Mouse (Mus musculus) limb, embryonic 10.5 days (tissue): ENCODE measurements around the gene Olfr45. TPM values are rescaled to one million over a fixed set of nuclear protein-coding genes. Genes with fewer than 3 reads are reported as not detected.
"Not testable (repeated sequence)": the region's sequence is repeated elsewhere in the genome, so short reads cannot be mapped to it uniquely, and the experiment has no call there.

ENCODE experiments used
- DNase-seq: peaks from one replicate; pipeline ENCODE4 v3.0.0-alpha.2; 2017; ENCODE audit warnings: low spot score
- H3K27ac ChIP-seq: fragments of 300-500 bp; sonication (generic); 2 replicates; pipeline ENCODE4 v1.5.1; 2016; ENCODE audit warnings: mild to moderate bottlenecking
- H3K27me3 ChIP-seq: fragments of 300-500 bp; sonication (generic); 2 replicates; pipeline ENCODE4 v1.6.1; 2016; ENCODE audit warnings: low read depth, mild to moderate bottlenecking; ENCODE audit not compliant: poor library complexity, severe bottlenecking
- H3K36me3 ChIP-seq: fragments of 300-500 bp; sonication (generic); 2 replicates; pipeline ENCODE4 v1.6.1; 2016; ENCODE audit warnings: mild to moderate bottlenecking, moderate library complexity
- H3K4me1 ChIP-seq: fragments of 300-500 bp; sonication (generic); 2 replicates; pipeline ENCODE4 v1.6.1; 2016
- H3K4me3 ChIP-seq: fragments of 300-500 bp; sonication (generic); 2 replicates; pipeline ENCODE4 v1.5.1; 2016; ENCODE audit warnings: mild to moderate bottlenecking, moderate library complexity
- H3K9me3 ChIP-seq: fragments of 300-500 bp; sonication (generic); replicated peaks from 2 replicates; pipeline ENCODE4 v1.6.1; 2016; ENCODE audit warnings: mild to moderate bottlenecking
- WGBS: fragments of 180-500 bp; shearing (Covaris S2); methylation state at CpG from one replicate; pipeline ENCODE4 v1.1.7; 2016; 5-methylcytosine and 5-hydroxymethylcytosine counted together
- polyA plus RNA-seq: library from polyadenylated mRNA; unstranded; fragments of >200 nt; fragmentation: Nextera tagmentation; extraction: Ambion mirVana; gene quantifications from 2 replicates; pipeline ENCODE4 v1.2.1, GENCODE M21; 2016

Olfr45 gene
- 0.03 TPM in 1 of 2 replicates, not detected in the other for polyA plus RNA-seq

- no peaks in the 10 kb centered on the region for H3K9me3 ChIP-seq
- H3K27ac ChIP-seq, result no peak within 1 kb of the TSS
- H3K4me3 ChIP-seq, result no peak within 1 kb of the TSS
- DNase-seq, result no peak
- 97% methylated on average over 1 of the region's 1 CpGs for WGBS
- no peaks in the 10 kb centered on the region for H3K27me3 ChIP-seq
- no peaks in the 10 kb centered on the region for H3K36me3 ChIP-seq
- H3K4me1 ChIP-seq, result no peaks in the 10 kb centered on the region
Observed at GRCm38 (mm10) chr7:140681651-140682050, at the start of gene Olfr45. Gene Olfr45, plus strand, starts transcription at chr7:140681951.

- Histone ChIP-seq H3K27ac (no peak within 1 kb of the TSS), H3K9me3 (no peaks in the 10 kb centered on the region), H3K36me3 (no peaks in the 10 kb centered on the region), H3K4me3 (no peak within 1 kb of the TSS), H3K27me3 (no peaks in the 10 kb centered on the region), H3K4me1 (no peaks in the 10 kb centered on the region)
- DNase-seq, result no peak
- WGBS, result 94% methylated on average over 1 of the region's 1 CpGs
Observed at GRCm38 (mm10) chr7:140646152-140646551, 35.6 kb upstream of the Olfr45 start, which contains the start of gene Olfr53. Gene Olfr53, plus strand, starts transcription at chr7:140646452.

- H3K36me3 ChIP-seq, result no peaks in the 10 kb centered on the region
- 77% methylated on average over 4 of the region's 4 CpGs for WGBS
- no peaks in the 10 kb centered on the region for H3K9me3 ChIP-seq
Observed at GRCm38 (mm10) chr7:140659630-140660029, 22.1 kb upstream of the Olfr45 start, which contains the start of gene Olfr539. Gene Olfr539, plus strand, starts transcription at chr7:140659930.

GRCm38 (mm10) chr7:140670693-140671092 is 11.1 kb upstream of the Olfr45 start:
- not testable (repeated sequence) for H3K9me3 ChIP-seq, DNase-seq, H3K4me1 ChIP-seq, H3K27me3 ChIP-seq, H3K27ac ChIP-seq, H3K4me3 ChIP-seq, H3K36me3 ChIP-seq
- 91% methylated on average over 3 of the region's 3 CpGs for WGBS

More at GRCm38 (mm10) chr7:140659630-140660029, 22.1 kb upstream of the Olfr45 start, which contains the start of gene Olfr539:
- no peaks in the 10 kb centered on the region for H3K4me1 ChIP-seq
- no peaks in the 10 kb centered on the region for H3K27me3 ChIP-seq
- H3K4me3 ChIP-seq, result no peak within 1 kb of the TSS
- DNase-seq, result no peak
- no peak within 1 kb of the TSS for H3K27ac ChIP-seq

GRCm38 (mm10) chr7:140675863-140676262 is 5.9 kb upstream of the Olfr45 start:
- H3K27ac ChIP-seq, result no peak overlapping the region
- 0 out of 2 replicates have a peak, but pooled peaks cover 5% of the 10 kb centered on the region for H3K4me1 ChIP-seq
- no peaks in the 10 kb centered on the region for H3K36me3 ChIP-seq
- H3K9me3 ChIP-seq, result no peaks in the 10 kb centered on the region
- WGBS, result under 1% methylated on average over 6 of the region's 6 CpGs
- no peak overlapping the region for H3K4me3 ChIP-seq
- DNase-seq, result no peak
- no peaks in the 10 kb centered on the region for H3K27me3 ChIP-seq

- H3K9me3 ChIP-seq, H3K27ac ChIP-seq, H3K36me3 ChIP-seq, DNase-seq, H3K4me3 ChIP-seq, H3K27me3 ChIP-seq, H3K4me1 ChIP-seq: not testable (repeated sequence)
- WGBS, result 73% methylated on average over 4 of the region's 4 CpGs
Observed at GRCm38 (mm10) chr7:140679591-140679990, 2.2 kb upstream of the Olfr45 start.

GRCm38 (mm10) chr7:140696967-140697366 is 15.2 kb downstream of the Olfr45 start, which contains the start of gene Olfr541:
Gene Olfr541, plus strand, starts transcription at chr7:140697267.
- H3K4me3 ChIP-seq, result no peak within 1 kb of the TSS

GRCm38 (mm10) chr7:140706348-140706747 is 24.6 kb downstream of the Olfr45 start:
- WGBS, result 80% methylated on average over 2 of the region's 2 CpGs
- Histone ChIP-seq H3K4me1 (no peaks in the 10 kb centered on the region), H3K27ac (no peak overlapping the region), H3K27me3 (no peaks in the 10 kb centered on the region), H3K9me3 (no peaks in the 10 kb centered on the region), H3K4me3 (no peak overlapping the region), H3K36me3 (no peaks in the 10 kb centered on the region)
- no peak for DNase-seq

More at GRCm38 (mm10) chr7:140696967-140697366, 15.2 kb downstream of the Olfr45 start, which contains the start of gene Olfr541:
- no peaks in the 10 kb centered on the region for H3K4me1 ChIP-seq
- H3K27me3 ChIP-seq, result no peaks in the 10 kb centered on the region
- H3K9me3 ChIP-seq, result no peaks in the 10 kb centered on the region
- no peaks in the 10 kb centered on the region for H3K36me3 ChIP-seq
- no peak within 1 kb of the TSS for H3K27ac ChIP-seq
- DNase-seq, result no peak

- no peaks in the 10 kb centered on the region for H3K36me3 ChIP-seq
- H3K27ac ChIP-seq, result no peak overlapping the region
- H3K4me1 ChIP-seq, result no peaks in the 10 kb centered on the region
- 89% methylated on average over 6 of the region's 6 CpGs for WGBS
- H3K9me3 ChIP-seq, result no peaks in the 10 kb centered on the region
- no peak overlapping the region for H3K4me3 ChIP-seq
- DNase-seq, result no peak
- H3K27me3 ChIP-seq, result no peaks in the 10 kb centered on the region
Observed at GRCm38 (mm10) chr7:140707536-140708284, 26.0 kb downstream of the Olfr45 start.

- no peaks in the 10 kb centered on the region for H3K27me3 ChIP-seq
- H3K27ac ChIP-seq, result no peak overlapping the region
- no peaks in the 10 kb centered on the region for H3K4me1 ChIP-seq
- 86% methylated on average over 7 of the region's 7 CpGs for WGBS
- no peak overlapping the region for H3K4me3 ChIP-seq
- H3K36me3 ChIP-seq, result no peaks in the 10 kb centered on the region
- no peaks in the 10 kb centered on the region for H3K9me3 ChIP-seq
- DNase-seq, result no peak
Observed at GRCm38 (mm10) chr7:140717155-140718055, 35.7 kb downstream of the Olfr45 start.

- H3K9me3 ChIP-seq, result no peaks in the 10 kb centered on the region
- H3K36me3 ChIP-seq, result no peaks in the 10 kb centered on the region
- H3K27me3 ChIP-seq, result no peaks in the 10 kb centered on the region
- no peak overlapping the region for H3K4me3 ChIP-seq
- H3K27ac ChIP-seq, result no peak overlapping the region
- no peaks in the 10 kb centered on the region for H3K4me1 ChIP-seq
- DNase-seq, result no peak
- 87% methylated on average over 6 of the region's 6 CpGs for WGBS
Observed at GRCm38 (mm10) chr7:140721095-140721494, 39.3 kb downstream of the Olfr45 start.

- H3K4me1 ChIP-seq, result no peaks in the 10 kb centered on the region
- no peaks in the 10 kb centered on the region for H3K36me3 ChIP-seq
- DNase-seq, result no peak
- no peaks in the 10 kb centered on the region for H3K27me3 ChIP-seq
- no peaks in the 10 kb centered on the region for H3K9me3 ChIP-seq
- no peak overlapping the region for H3K27ac ChIP-seq
- no peak overlapping the region for H3K4me3 ChIP-seq
Observed at GRCm38 (mm10) chr7:140725558-140725957, 43.8 kb downstream of the Olfr45 start.

GRCm38 (mm10) chr7:140733162-140733561 is 51.4 kb downstream of the Olfr45 start:
- WGBS, result 69% methylated on average over 2 of the region's 2 CpGs
- H3K36me3 ChIP-seq, result no peaks in the 10 kb centered on the region
- H3K4me1 ChIP-seq, result no peaks in the 10 kb centered on the region
- H3K9me3 ChIP-seq, result no peaks in the 10 kb centered on the region
- H3K27me3 ChIP-seq, result no peaks in the 10 kb centered on the region
- H3K4me3 ChIP-seq, result no peak overlapping the region
- DNase-seq, result no peak
- no peak overlapping the region for H3K27ac ChIP-seq
